Mouse (Mus musculus): Measurements from ENCODE around the gene Snx25.

Snx25 gene

GRCm38 (mm10) chr8:46010746-46011680 lies 140.9 kb downstream of the Snx25 start:
- DNase-seq (ENCODE audit: low spot score), result no peak

GRCm38 (mm10) chr8:46010306-46010705 lies 141.7 kb downstream of the Snx25 start:
- no peak for DNase-seq (ENCODE audit: low spot score)

DNA sequence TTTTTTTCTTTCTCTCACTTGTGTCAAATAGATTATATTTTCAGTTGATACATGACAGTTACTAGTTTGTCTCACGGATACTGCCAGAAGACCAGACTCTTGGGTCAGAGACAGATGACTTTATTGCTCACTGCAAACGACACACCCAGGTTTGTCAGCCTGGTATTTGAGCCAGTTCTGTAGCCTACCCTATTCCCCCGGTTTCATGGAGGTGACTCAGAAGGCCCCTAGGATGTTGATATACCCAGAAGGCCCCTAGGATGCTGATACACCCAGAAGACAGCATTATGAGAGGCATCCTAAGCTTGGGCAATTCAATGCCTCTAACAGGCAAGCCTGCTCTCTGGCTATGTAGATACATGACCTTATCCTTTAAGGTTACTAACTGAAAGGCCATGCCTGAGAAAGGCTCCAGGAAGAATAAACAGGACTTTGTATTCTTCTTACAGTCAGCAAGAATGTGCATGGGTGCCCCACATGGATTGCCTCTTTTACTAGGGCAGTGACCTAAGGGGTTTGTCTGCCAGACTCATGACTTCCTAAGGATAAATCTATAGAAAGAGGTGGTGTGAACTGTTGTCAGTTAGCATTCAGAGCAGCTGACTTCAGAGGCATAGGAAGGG lies 144.8 kb downstream of the Snx25 start:
- DNase-seq (ENCODE audit: low spot score), result no peak

DNA sequence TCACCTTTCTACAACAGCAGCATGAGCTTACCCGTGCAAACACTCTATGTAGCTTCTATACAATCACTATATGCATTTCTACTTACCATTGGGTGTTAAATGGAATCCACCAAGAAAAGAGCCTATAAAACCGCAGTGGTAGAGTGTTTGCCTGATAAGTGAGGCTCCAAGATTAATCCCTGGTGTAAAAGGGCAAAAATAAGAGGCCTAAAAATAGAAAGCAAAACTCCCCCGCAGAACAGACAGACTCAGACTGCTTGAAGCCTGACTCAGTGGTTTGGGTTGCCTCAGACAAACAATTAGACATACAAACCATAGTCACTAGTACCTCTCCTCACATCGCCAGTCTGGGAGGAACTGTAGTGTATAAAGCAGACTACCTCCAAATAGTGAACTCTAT lies 146.4 kb downstream of the Snx25 start, which contains the start of gene Ankrd37:
Ankrd37 (minus strand) TSS at position 112 of the 400 bp plus-strand sequence.
- no peak for DNase-seq (ENCODE audit: low spot score)

DNA sequence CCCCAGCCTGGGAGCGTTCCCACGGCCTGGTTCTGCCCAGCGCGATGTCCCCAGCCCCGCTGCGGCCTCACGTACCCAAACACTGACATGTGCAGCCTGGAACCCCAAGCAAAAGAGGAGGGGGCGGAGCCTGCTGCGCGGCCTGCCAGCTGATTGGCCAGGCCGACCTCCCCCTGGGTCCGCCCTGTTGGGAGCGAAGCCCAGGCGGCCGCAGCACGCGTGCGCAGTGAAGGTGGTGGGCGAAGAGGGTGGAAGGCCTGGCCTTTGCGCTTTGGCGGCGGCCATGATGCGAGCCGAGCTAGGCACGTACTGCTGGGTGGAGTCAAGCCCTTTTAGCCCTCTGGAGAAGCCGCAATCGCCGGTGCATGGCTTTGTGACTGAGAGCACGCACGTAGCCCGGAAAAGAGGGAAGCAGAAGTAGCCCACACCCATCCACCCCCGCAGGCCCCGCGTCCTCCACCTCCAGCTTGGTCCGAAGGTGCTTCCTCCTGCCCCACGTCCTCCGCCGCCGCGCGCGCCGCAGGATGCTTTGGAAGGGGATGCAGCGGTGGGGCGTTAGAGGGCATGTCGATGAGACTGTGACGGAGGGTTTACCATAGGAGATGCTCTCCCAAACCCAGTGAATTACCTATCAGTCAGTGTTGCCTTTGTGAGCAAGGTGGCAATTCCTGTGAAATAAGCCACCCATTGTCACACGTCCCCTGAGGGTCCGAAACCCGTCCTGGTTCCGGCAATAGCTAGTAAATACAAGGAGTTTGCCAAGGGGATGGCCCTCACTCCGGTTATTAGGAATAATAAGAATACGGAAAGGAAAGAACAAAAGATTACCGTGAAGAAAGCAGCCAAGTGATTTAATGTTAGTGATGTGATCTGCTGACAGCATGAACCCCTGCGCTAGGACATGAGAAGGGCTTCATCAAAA lies 151.9 kb downstream of the Snx25 start:
- DNase-seq (ENCODE audit: low spot score), result peak; percentile 98

- peak; percentile 13 for DNase-seq (ENCODE audit: low spot score)
Observed at GRCm38 (mm10) chr8:45999138-45999783, 152.7 kb downstream of the Snx25 start, which contains the start of gene Lrp2bp. Gene Lrp2bp (plus strand): TSS chr8:45999303.

GRCm38 (mm10) chr8:45998228-45998627 lies 153.7 kb downstream of the Snx25 start:
- DNase-seq (ENCODE audit: low spot score), result no peak

DNA sequence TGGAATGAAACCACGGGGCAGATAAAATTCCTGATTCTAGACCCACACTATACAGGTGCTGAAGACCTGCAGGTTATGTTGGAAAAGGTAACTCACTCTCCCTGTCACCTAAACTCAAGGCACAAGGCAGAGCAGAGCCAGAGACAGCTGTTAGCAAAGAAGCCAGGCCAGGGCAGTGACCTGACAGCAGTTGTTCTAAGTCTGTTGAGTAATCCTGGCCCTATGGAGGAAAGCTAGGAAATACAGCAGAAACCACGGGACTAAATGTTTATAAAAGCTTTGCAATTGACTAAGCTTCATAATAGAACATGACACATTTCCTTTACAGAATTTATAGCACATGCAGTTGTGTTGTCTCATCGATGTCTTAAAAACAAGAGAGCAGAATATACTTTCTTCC lies 156.4 kb downstream of the Snx25 start:
- DNase-seq (ENCODE audit: low spot score), result no peak

DNA sequence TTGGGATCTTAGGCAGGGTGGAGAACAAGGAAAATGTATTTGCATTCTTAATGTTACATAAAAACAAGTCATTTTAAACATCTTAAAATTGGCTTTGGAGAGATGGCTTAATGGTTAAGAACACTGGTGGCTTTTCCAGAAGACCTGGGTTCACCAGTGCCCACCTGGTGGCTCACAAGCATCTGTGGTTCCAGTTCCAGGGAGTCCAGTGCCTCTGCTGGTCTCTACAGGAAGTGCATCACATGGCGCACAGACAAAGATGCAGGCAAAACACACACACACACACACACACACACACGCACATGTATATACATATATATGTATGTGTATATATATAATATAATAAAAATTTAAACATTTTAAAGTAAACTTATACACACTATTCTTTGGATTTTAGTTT lies 157.8 kb downstream of the Snx25 start:
- no peak for DNase-seq (ENCODE audit: low spot score)

GRCm38 (mm10) chr8:45990631-45991310 lies 161.2 kb downstream of the Snx25 start:
- DNase-seq (ENCODE audit: low spot score), result no peak

- DNase-seq (ENCODE audit: low spot score), result no peak
Observed at GRCm38 (mm10) chr8:45988189-45988588, 163.8 kb downstream of the Snx25 start.

- DNase-seq (ENCODE audit: low spot score), result no peak
Observed at GRCm38 (mm10) chr8:45986665-45987064, 165.3 kb downstream of the Snx25 start.
